Mouse (Mus musculus) kidney, postnatal 0 days (tissue): ENCODE results near the gene Baiap2l2. TPM values are rescaled to one million over a fixed set of nuclear protein-coding genes. Genes with fewer than 3 reads are reported as not detected.

ENCODE experiments used
- ATAC-seq: fragments of 200-750 bp; cut with Nextera tagmentation; replicated peaks from 2 replicates; pipeline ENCODE4 v1.8.0; 2017; ENCODE audit warnings: low read depth, moderate number of reproducible peaks, moderate TSS enrichment, moderate library complexity; ENCODE audit not compliant: low FRiP score
- DNase-seq: peaks from one replicate; pipeline ENCODE4 v3.0.0-alpha.2; 2016; ENCODE audit warnings: low spot score
- H3K27ac ChIP-seq: fragments of 300-500 bp; sonication (generic); 2 replicates; pipeline ENCODE4 v1.5.1; 2014; ENCODE audit warnings: mild to moderate bottlenecking
- H3K27me3 ChIP-seq: fragments of 300-500 bp; sonication (generic); 2 replicates; pipeline ENCODE4 v1.6.1; 2014; ENCODE audit warnings: low read length, mixed read lengths; ENCODE audit not compliant: insufficient read depth
- H3K36me3 ChIP-seq: fragments of 300-500 bp; sonication (generic); 2 replicates; pipeline ENCODE4 v1.6.1; 2014; ENCODE audit warnings: low read length, mixed read lengths; ENCODE audit not compliant: insufficient read depth
- H3K4me1 ChIP-seq: fragments of 300-500 bp; sonication (generic); replicated peaks from 2 replicates; pipeline ENCODE4 v1.6.1; 2014; ENCODE audit warnings: antibody characterized with exemption, low read length, mixed read lengths; ENCODE audit not compliant: insufficient read depth
- H3K4me2 ChIP-seq: fragments of 300-500 bp; sonication (generic); 2 replicates; pipeline ENCODE4 v1.6.1; 2014; ENCODE audit warnings: mild to moderate bottlenecking, low read length, moderate library complexity, mixed read lengths
- H3K4me3 ChIP-seq: fragments of 300-500 bp; sonication (generic); replicated peaks from 2 replicates; pipeline ENCODE4 v1.5.1; 2014; ENCODE audit warnings: low read depth, low read length
- H3K9ac ChIP-seq: fragments of 300-500 bp; sonication (generic); 2 replicates; pipeline ENCODE4 v1.6.1; 2014; ENCODE audit warnings: low read depth, low read length
- H3K9me3 ChIP-seq: fragments of 300-500 bp; sonication (generic); replicated peaks from 2 replicates; pipeline ENCODE4 v1.6.1; 2016; ENCODE audit warnings: low read length, inconsistent platforms, mixed read lengths
- CTCF ChIP-seq: IDR thresholded peaks from 2 replicates; pipeline ENCODE4 v1.5.1; 2016; ENCODE audit warnings: antibody characterized with exemption, low read depth, mild to moderate bottlenecking, moderate library complexity
- WGBS: fragments of 180-500 bp; shearing (Covaris S2); extraction: QIAGEN DNeasy Blood & Tissue Kit; methylation state at CpG from one replicate; pipeline ENCODE4 v1.1.7; 2014; 5-methylcytosine and 5-hydroxymethylcytosine counted together
- polyA plus RNA-seq: library from polyadenylated mRNA; unstranded; fragments of >200 nt; fragmentation: Nextera tagmentation; extraction: Ambion mirVana; gene quantifications from 2 replicates; pipeline ENCODE4 v1.2.1, GENCODE M21; 2015

Gene Baiap2l2
- polyA plus RNA-seq, 1 experiment from 2014 or later = 25.0 TPM

- Histone ChIP-seq H3K9ac (peak overlapping the region; percentile 64), H3K27me3 (no peaks in the 10 kb centered on the region), H3K27ac (no peak overlapping the region), H3K4me1 (no peaks in the 10 kb centered on the region; the same call in 1 of the 2 replicates), H3K4me2 (peak overlapping the region; percentile 98), H3K4me3 (peak overlapping the region; percentile 45), H3K36me3 (no peaks in the 10 kb centered on the region), H3K9me3 (no peaks in the 10 kb centered on the region)
- DNase-seq (peak; percentile 52), ATAC-seq (peak; percentile 15; the same call in 1 of the 2 replicates)
- TF ChIP-seq CTCF = no peak
- WGBS = 1% methylated on average over 58 of the region's 62 CpGs
These were observed 24.1 kb downstream of the Baiap2l2 start for GRCm38 (mm10) chr15:79261095-79261725.

GRCm38 (mm10) chr15:79258521-79258920 is 26.8 kb downstream of the Baiap2l2 start:
- no peaks in the 10 kb centered on the region for H3K27me3 ChIP-seq
- no peak for TF ChIP-seq CTCF
- H3K4me2 ChIP-seq = no peak overlapping the region
- no peaks in the 10 kb centered on the region for H3K36me3 ChIP-seq
- no peak overlapping the region for H3K9ac ChIP-seq
- H3K9me3 ChIP-seq = no peaks in the 10 kb centered on the region
- no peak overlapping the region for H3K4me3 ChIP-seq
- H3K4me1 ChIP-seq = no peaks in the 10 kb centered on the region; the same call in 1 of the 2 replicates
- ATAC-seq = 0 out of 2 replicates have a peak, but pooled peaks have one; percentile 12
- no peak for DNase-seq
- H3K27ac ChIP-seq = peak overlapping the region; percentile 62; the same call in 1 of the 2 replicates
- 33% methylated on average over 17 of the region's 17 CpGs for WGBS

GRCm38 (mm10) chr15:79254661-79255060 is 30.7 kb downstream of the Baiap2l2 start, which contains the start of gene Slc16a8:
Gene Slc16a8 (minus strand): TSS chr15:79254761.
- DNase-seq = no peak
- Histone ChIP-seq H3K4me2 (no peak within 1 kb of the TSS), H3K36me3 (no peaks in the 10 kb centered on the region), H3K4me1 (peaks cover 11% of the 10 kb centered on the region), H3K27me3 (0 out of 2 replicates have a peak, but pooled peaks cover 9% of the 10 kb centered on the region), H3K4me3 (no peak within 1 kb of the TSS), H3K9me3 (no peaks in the 10 kb centered on the region), H3K9ac (no peak within 1 kb of the TSS), H3K27ac (no peak within 1 kb of the TSS)
- no peak for ATAC-seq
- TF ChIP-seq CTCF = no peak
- WGBS = 59% methylated on average over 3 of the region's 3 CpGs

GRCm38 (mm10) chr15:79252580-79252979 is 32.8 kb downstream of the Baiap2l2 start:
- Histone ChIP-seq H3K4me3 (peak overlapping the region; percentile 33), H3K36me3 (peaks cover 13% of the 10 kb centered on the region; the same call in 1 of the 2 replicates), H3K9me3 (no peaks in the 10 kb centered on the region), H3K4me1 (peaks cover 11% of the 10 kb centered on the region), H3K27ac (no peak overlapping the region), H3K9ac (peak overlapping the region; percentile 59; the same call in 1 of the 2 replicates), H3K4me2 (peak overlapping the region; percentile 64), H3K27me3 (0 out of 2 replicates have a peak, but pooled peaks cover 9% of the 10 kb centered on the region)
- WGBS = 35% methylated on average over 24 of the region's 24 CpGs
- ATAC-seq (peak; percentile 30; the same call in 1 of the 2 replicates), DNase-seq (no peak)
- TF ChIP-seq CTCF = no peak

GRCm38 (mm10) chr15:79251781-79252491 is 33.4 kb downstream of the Baiap2l2 start:
- DNase-seq (no peak), ATAC-seq (0 out of 2 replicates have a peak, but pooled peaks have one; percentile 45)
- H3K4me1 ChIP-seq = peaks cover 11% of the 10 kb centered on the region
- peak overlapping the region; percentile 59; the same call in 1 of the 2 replicates for H3K9ac ChIP-seq
- H3K27me3 ChIP-seq = 0 out of 2 replicates have a peak, but pooled peaks cover 9% of the 10 kb centered on the region
- H3K27ac ChIP-seq = no peak overlapping the region
- TF ChIP-seq CTCF = peak; percentile 49
- H3K4me2 ChIP-seq = peak overlapping the region; percentile 64
- peak overlapping the region; percentile 33 for H3K4me3 ChIP-seq
- no peaks in the 10 kb centered on the region for H3K9me3 ChIP-seq
- 2% methylated on average over 61 of the region's 61 CpGs for WGBS
- H3K36me3 ChIP-seq = peaks cover 16% of the 10 kb centered on the region; the same call in 1 of the 2 replicates

GRCm38 (mm10) chr15:79251168-79251567 is 34.2 kb downstream of the Baiap2l2 start:
- peaks cover 11% of the 10 kb centered on the region for H3K4me1 ChIP-seq
- no peak overlapping the region for H3K27ac ChIP-seq
- no peak overlapping the region for H3K4me2 ChIP-seq
- WGBS = 53% methylated on average over 7 of the region's 7 CpGs
- 0 out of 2 replicates have a peak, but pooled peaks cover 9% of the 10 kb centered on the region for H3K27me3 ChIP-seq
- DNase-seq (no peak), ATAC-seq (no peak)
- H3K36me3 ChIP-seq = peaks cover 23% of the 10 kb centered on the region
- no peaks in the 10 kb centered on the region for H3K9me3 ChIP-seq
- no peak overlapping the region for H3K9ac ChIP-seq
- no peak overlapping the region for H3K4me3 ChIP-seq
- no peak for TF ChIP-seq CTCF
